Mouse (Mus musculus): ENCODE measurements around the gene Spata18. TPM values are rescaled to one million over a fixed set of nuclear protein-coding genes. Genes with fewer than 3 reads are reported as not detected.
A peak's percentile ranks its signal among the peaks of the same experiment; 100 is the strongest.

Gene Spata18
- total RNA-seq, 1 experiment from 2014 or later, result not detected

DNA sequence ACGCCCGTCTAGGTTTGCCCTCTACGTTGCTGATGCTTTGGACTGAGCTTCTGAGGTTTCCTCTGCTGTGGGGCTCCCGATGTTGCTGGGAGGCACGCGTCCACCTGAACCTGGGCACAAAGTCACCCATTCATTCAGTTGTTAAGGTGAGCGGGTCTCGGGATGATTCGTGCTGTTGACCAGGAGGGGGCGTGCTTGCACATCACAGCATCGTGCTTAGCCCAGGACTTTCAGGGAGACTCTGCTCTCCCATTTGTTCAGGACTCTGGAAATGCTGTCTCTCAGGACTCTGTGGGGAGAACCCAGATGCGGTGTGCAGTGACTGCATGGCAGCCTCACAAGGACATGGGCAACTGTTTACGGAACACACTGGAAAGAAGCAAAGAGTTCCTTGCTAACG, 53.1 kb downstream of the Spata18 start:
- ATAC-seq (replicated peaks; ENCODE audit: low read depth, poor library complexity, severe bottlenecking), result no peak

- ATAC-seq (replicated peaks; ENCODE audit: low read depth, poor library complexity, severe bottlenecking), result no peak
Observed at GRCm38 (mm10) chr5:73704757-73705156, 53.6 kb downstream of the Spata18 start.

DNA sequence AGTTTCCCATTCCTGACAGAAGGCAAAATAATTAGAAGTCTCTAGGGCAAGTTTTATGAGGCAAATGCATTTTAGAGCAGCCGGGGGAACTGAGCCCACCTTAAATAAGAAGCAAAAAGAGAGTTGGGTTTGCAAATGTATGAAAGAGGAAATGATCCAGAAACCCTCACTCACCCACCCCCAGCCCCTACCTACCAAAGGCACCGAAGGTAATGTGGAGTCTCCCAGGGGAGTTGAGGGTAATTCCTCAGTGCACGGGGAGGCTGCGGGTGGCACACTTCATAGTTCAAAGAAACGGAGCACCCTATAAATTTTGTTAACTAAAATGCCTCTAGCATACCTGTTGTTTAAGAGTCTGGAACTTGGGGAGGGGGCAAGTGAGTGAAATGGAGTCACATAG, 54.1 kb downstream of the Spata18 start:
- ATAC-seq (replicated peaks; ENCODE audit: low read depth, poor library complexity, severe bottlenecking), result no peak

- ATAC-seq (replicated peaks; ENCODE audit: low read depth, poor library complexity, severe bottlenecking), result no peak
Observed at GRCm38 (mm10) chr5:73712852-73713251, 61.7 kb downstream of the Spata18 start.

- 0 out of 2 replicates have a peak, but pooled peaks have one; percentile 15 for ATAC-seq (replicated peaks; ENCODE audit: low read depth, poor library complexity, severe bottlenecking)
Observed at GRCm38 (mm10) chr5:73716941-73717340, 65.8 kb downstream of the Spata18 start.

DNA sequence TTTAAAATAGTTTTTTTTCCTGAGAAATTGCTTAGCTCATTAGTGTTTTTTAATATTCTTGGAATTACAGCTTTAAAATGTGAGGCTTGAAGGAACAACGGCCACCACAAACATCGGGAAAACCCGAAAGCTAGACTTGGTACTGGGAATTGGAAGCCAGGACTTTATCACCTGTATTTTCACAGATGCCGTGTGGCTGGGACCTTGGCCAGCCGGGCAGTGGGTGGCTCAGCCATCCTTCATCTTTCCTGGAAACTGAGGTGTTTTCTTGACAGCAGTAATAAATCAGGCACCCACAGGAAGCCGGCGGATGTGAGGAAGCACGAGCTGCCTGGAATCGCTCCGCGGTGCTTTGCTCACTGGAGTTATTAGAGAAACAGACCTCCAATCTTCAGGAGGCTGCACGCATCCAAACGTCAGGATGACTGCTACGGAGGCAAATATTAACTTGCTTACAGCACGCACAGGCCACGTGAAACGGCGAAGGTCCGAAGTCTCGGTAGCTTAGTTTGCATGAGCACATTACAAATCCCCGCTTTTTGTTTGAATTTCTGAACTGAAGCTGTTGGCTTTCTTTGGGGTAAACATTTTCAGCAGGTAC, 70.6 kb downstream of the Spata18 start:
- ATAC-seq (replicated peaks; ENCODE audit: low read depth, poor library complexity, severe bottlenecking), result 0 out of 2 replicates have a peak, but pooled peaks have one; percentile 32

DNA sequence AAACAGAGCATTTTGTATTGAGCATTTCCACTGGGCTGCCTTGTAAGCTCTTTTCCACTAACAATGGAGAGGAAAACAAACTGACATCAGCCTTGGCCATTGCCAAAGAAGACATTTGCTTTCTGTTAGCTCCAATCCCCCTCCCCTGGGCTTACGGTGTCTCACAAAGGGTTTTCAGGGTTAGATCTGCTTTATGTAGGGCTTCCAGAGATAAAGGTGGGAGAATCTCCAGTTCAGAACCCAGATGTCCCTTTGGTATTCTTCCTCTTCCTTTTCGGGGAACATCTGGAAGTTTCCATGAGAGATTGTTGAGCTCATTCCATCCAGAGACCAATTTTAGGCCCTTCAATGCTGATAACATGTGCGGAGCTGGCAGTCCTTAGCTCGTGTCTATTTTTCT, 74.8 kb downstream of the Spata18 start:
- ATAC-seq (replicated peaks; ENCODE audit: low read depth, poor library complexity, severe bottlenecking), result no peak

DNA sequence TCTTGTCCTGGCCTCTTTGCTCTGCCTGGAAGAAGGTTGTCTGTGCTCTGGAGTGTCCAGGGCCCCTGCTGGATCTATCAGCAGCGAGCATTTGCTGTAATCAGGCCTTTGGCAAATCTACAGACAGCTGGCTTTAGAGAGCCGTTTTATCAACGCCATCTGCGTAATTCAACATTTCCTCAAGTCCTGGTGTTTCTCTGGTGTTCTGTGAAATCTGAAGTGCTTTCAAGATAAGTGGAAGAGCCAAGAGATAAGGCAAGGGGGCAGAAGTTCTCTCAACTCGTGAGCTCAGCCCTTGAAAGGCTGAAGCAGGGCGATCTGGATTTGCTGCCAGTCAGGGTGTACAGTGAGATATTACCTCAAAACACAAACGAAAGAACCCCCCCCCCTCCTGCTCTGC, 77.5 kb downstream of the Spata18 start:
- ATAC-seq (replicated peaks; ENCODE audit: low read depth, poor library complexity, severe bottlenecking), result no peak

Other genes with a start within 250 kb of the Spata18 start
- gene Cwh43, start 245.3 kb upstream of the Spata18 start, total RNA-seq (2017), result not detected in 2 replicates
- 3.3 and 5.4 TPM in 2 replicates for gene Dcun1d4, start 170.4 kb upstream of the Spata18 start, total RNA-seq (2017)
- 0.92 and 13.7 TPM in 2 replicates for gene Lrrc66, start 18.9 kb upstream of the Spata18 start, total RNA-seq (2017)
- gene Sgcb, start 3.6 kb upstream of the Spata18 start, total RNA-seq (2017), result 2.9 and 5.0 TPM in 2 replicates